Mouse (Mus musculus) neural tube, embryonic 14.5 days (tissue): Measurements from ENCODE around the gene Mapkap1. TPM values are rescaled to one million over a fixed set of nuclear protein-coding genes. Genes with fewer than 3 reads are reported as not detected.
A peak's percentile ranks its signal among the peaks of the same experiment; 100 is the strongest.

Experiments
- ATAC-seq: fragments of 200-750 bp; cut with Nextera tagmentation; 2 replicates; pipeline ENCODE4 v1.8.0; 2017; ENCODE audit warnings: low read depth, mild to moderate bottlenecking, moderate TSS enrichment, moderate library complexity
- H3K27ac ChIP-seq: fragments of 300-500 bp; sonication (generic); 2 replicates; pipeline ENCODE4 v1.5.1; 2014; ENCODE audit warnings: low read depth, mild to moderate bottlenecking, control low read depth, low read length, moderate library complexity, mixed read lengths
- H3K27me3 ChIP-seq: fragments of 300-500 bp; sonication (generic); 2 replicates; pipeline ENCODE4 v1.6.1; 2014; ENCODE audit warnings: low read length; ENCODE audit not compliant: control insufficient read depth, insufficient read depth
- H3K36me3 ChIP-seq: fragments of 300-500 bp; sonication (generic); 2 replicates; pipeline ENCODE4 v1.6.1; 2014; ENCODE audit warnings: low read length, mixed read lengths; ENCODE audit not compliant: control insufficient read depth, insufficient read depth
- H3K4me1 ChIP-seq: fragments of 300-500 bp; sonication (generic); 2 replicates; pipeline ENCODE4 v1.6.1; 2014; ENCODE audit warnings: low read length; ENCODE audit not compliant: control insufficient read depth, insufficient read depth
- H3K4me2 ChIP-seq: fragments of 300-500 bp; sonication (generic); 2 replicates; pipeline ENCODE4 v1.6.1; 2014; ENCODE audit warnings: mild to moderate bottlenecking, low read depth, low read length, control low read depth
- H3K4me3 ChIP-seq: fragments of 300-500 bp; sonication (generic); 2 replicates; pipeline ENCODE4 v1.5.1; 2014; ENCODE audit warnings: low read depth, low read length, control low read depth, mixed read lengths
- H3K9ac ChIP-seq: fragments of 300-500 bp; sonication (generic); replicated peaks from 2 replicates; pipeline ENCODE4 v1.6.1; 2014; ENCODE audit warnings: low read depth, mild to moderate bottlenecking, control low read depth, low read length, mixed read lengths
- H3K9me3 ChIP-seq: fragments of 300-500 bp; sonication (generic); 2 replicates; pipeline ENCODE4 v1.6.1; 2016; ENCODE audit warnings: low read length; ENCODE audit not compliant: control insufficient read depth
- WGBS: fragments of 180-500 bp; shearing (Covaris S2); extraction: QIAGEN DNeasy Blood & Tissue Kit; methylation state at CpG from one replicate; pipeline ENCODE4 v1.1.7; 2014; 5-methylcytosine and 5-hydroxymethylcytosine counted together
- polyA plus RNA-seq: library from polyadenylated mRNA; unstranded; fragments of >200 nt; fragmentation: Nextera tagmentation; extraction: Ambion mirVana; gene quantifications from 2 replicates; pipeline ENCODE4 v1.2.1, GENCODE M21; 2014

Gene Mapkap1
- polyA plus RNA-seq, 1 experiment from 2014 or later: 91.5 TPM

GRCm38 (mm10) chr2:34569131-34569530 is 162.6 kb downstream of the Mapkap1 start:
- Histone ChIP-seq H3K27ac (no peak overlapping the region), H3K9me3 (no peaks in the 10 kb centered on the region), H3K36me3 (no peaks in the 10 kb centered on the region), H3K4me2 (no peak overlapping the region), H3K9ac (no peak overlapping the region), H3K4me1 (peaks cover 16% of the 10 kb centered on the region; the same call in 1 of the 2 replicates), H3K4me3 (no peak overlapping the region), H3K27me3 (no peaks in the 10 kb centered on the region)
- WGBS: 83% methylated on average over 5 of the region's 5 CpGs
- ATAC-seq: no peak

- Histone ChIP-seq H3K4me1 (peaks cover 16% of the 10 kb centered on the region; the same call in 1 of the 2 replicates), H3K4me2 (no peak overlapping the region), H3K9ac (no peak overlapping the region), H3K27me3 (no peaks in the 10 kb centered on the region), H3K9me3 (no peaks in the 10 kb centered on the region), H3K4me3 (no peak overlapping the region), H3K27ac (peak overlapping the region; percentile 23; the same call in 1 of the 2 replicates), H3K36me3 (no peaks in the 10 kb centered on the region)
- peak; percentile 6; the same call in 1 of the 2 replicates for ATAC-seq
- WGBS: 8% methylated on average over 6 of the region's 6 CpGs
Observed at GRCm38 (mm10) chr2:34570378-34570777, 163.8 kb downstream of the Mapkap1 start.

GRCm38 (mm10) chr2:34571096-34571495 is 164.5 kb downstream of the Mapkap1 start:
- H3K4me2 ChIP-seq: no peak overlapping the region
- H3K9me3 ChIP-seq: no peaks in the 10 kb centered on the region
- WGBS: 4% methylated on average over 1 of the region's 1 CpGs
- H3K4me1 ChIP-seq: peaks cover 16% of the 10 kb centered on the region; the same call in 1 of the 2 replicates
- H3K27ac ChIP-seq: no peak overlapping the region
- H3K4me3 ChIP-seq: no peak overlapping the region
- no peak for ATAC-seq
- H3K36me3 ChIP-seq: no peaks in the 10 kb centered on the region
- no peak overlapping the region for H3K9ac ChIP-seq
- no peaks in the 10 kb centered on the region for H3K27me3 ChIP-seq

GRCm38 (mm10) chr2:34573073-34573472 is 166.5 kb downstream of the Mapkap1 start:
- no peaks in the 10 kb centered on the region for H3K9me3 ChIP-seq
- no peak for ATAC-seq
- no peaks in the 10 kb centered on the region for H3K36me3 ChIP-seq
- H3K9ac ChIP-seq: no peak overlapping the region
- H3K4me1 ChIP-seq: peaks cover 19% of the 10 kb centered on the region; the same call in 1 of the 2 replicates
- no peak overlapping the region for H3K27ac ChIP-seq
- no peak overlapping the region for H3K4me2 ChIP-seq
- WGBS: 17% methylated on average over 4 of the region's 4 CpGs
- H3K4me3 ChIP-seq: no peak overlapping the region
- H3K27me3 ChIP-seq: no peaks in the 10 kb centered on the region

- Histone ChIP-seq H3K27me3 (no peaks in the 10 kb centered on the region), H3K4me1 (peaks cover 3% of the 10 kb centered on the region; the same call in 1 of the 2 replicates), H3K36me3 (no peaks in the 10 kb centered on the region), H3K27ac (no peak overlapping the region), H3K4me2 (no peak overlapping the region), H3K9ac (no peak overlapping the region), H3K9me3 (no peaks in the 10 kb centered on the region), H3K4me3 (no peak overlapping the region)
- WGBS: 70% methylated on average over 8 of the region's 8 CpGs
- ATAC-seq: no peak
Observed at GRCm38 (mm10) chr2:34588546-34588945, 182.0 kb downstream of the Mapkap1 start.

GRCm38 (mm10) chr2:34591721-34592360 is 185.3 kb downstream of the Mapkap1 start:
- no peaks in the 10 kb centered on the region for H3K36me3 ChIP-seq
- H3K4me1 ChIP-seq: peaks cover 3% of the 10 kb centered on the region; the same call in 1 of the 2 replicates
- ATAC-seq: no peak
- H3K27me3 ChIP-seq: no peaks in the 10 kb centered on the region
- H3K4me3 ChIP-seq: no peak overlapping the region
- no peaks in the 10 kb centered on the region for H3K9me3 ChIP-seq
- H3K9ac ChIP-seq: no peak overlapping the region
- H3K27ac ChIP-seq: no peak overlapping the region
- WGBS: 83% methylated on average over 16 of the region's 16 CpGs
- H3K4me2 ChIP-seq: no peak overlapping the region

GRCm38 (mm10) chr2:34592361-34592960 is 185.9 kb downstream of the Mapkap1 start:
- WGBS: 84% methylated on average over 8 of the region's 8 CpGs
- Histone ChIP-seq H3K27ac (no peak overlapping the region), H3K27me3 (no peaks in the 10 kb centered on the region)

GRCm38 (mm10) chr2:34594001-34594400 is 187.4 kb downstream of the Mapkap1 start:
- Histone ChIP-seq H3K4me3 (no peak overlapping the region), H3K4me1 (no peaks in the 10 kb centered on the region), H3K4me2 (no peak overlapping the region), H3K9ac (no peak overlapping the region), H3K27me3 (no peaks in the 10 kb centered on the region), H3K36me3 (no peaks in the 10 kb centered on the region), H3K9me3 (no peaks in the 10 kb centered on the region), H3K27ac (no peak overlapping the region)
- no peak for ATAC-seq
- 89% methylated on average over 5 of the region's 5 CpGs for WGBS

More at GRCm38 (mm10) chr2:34592361-34592960, 185.9 kb downstream of the Mapkap1 start:
- H3K9me3 ChIP-seq: no peaks in the 10 kb centered on the region
- peaks cover 3% of the 10 kb centered on the region; the same call in 1 of the 2 replicates for H3K4me1 ChIP-seq
- ATAC-seq: no peak
- H3K4me3 ChIP-seq: no peak overlapping the region
- no peak overlapping the region for H3K9ac ChIP-seq
- H3K4me2 ChIP-seq: no peak overlapping the region
- H3K36me3 ChIP-seq: no peaks in the 10 kb centered on the region

- Histone ChIP-seq H3K4me1 (peaks cover 16% of the 10 kb centered on the region), H3K27me3 (no peaks in the 10 kb centered on the region), H3K4me2 (no peak overlapping the region), H3K9me3 (no peaks in the 10 kb centered on the region), H3K9ac (no peak overlapping the region), H3K36me3 (no peaks in the 10 kb centered on the region), H3K27ac (no peak overlapping the region), H3K4me3 (no peak overlapping the region)
- 51% methylated on average over 5 of the region's 5 CpGs for WGBS
- ATAC-seq: no peak
Observed at GRCm38 (mm10) chr2:34599606-34600255, 193.2 kb downstream of the Mapkap1 start.
